Mouse (Mus musculus): ENCODE data around the gene Dot1l.

Gene Dot1l

GRCm38 (mm10) chr10:80754594-80755290 lies at the start of gene Dot1l:
Dot1l (plus strand) TSS chr10:80755206.
- DNase-seq (ENCODE audit: low spot score in 2 of 2), result peak; percentile 99 to 100

DNA sequence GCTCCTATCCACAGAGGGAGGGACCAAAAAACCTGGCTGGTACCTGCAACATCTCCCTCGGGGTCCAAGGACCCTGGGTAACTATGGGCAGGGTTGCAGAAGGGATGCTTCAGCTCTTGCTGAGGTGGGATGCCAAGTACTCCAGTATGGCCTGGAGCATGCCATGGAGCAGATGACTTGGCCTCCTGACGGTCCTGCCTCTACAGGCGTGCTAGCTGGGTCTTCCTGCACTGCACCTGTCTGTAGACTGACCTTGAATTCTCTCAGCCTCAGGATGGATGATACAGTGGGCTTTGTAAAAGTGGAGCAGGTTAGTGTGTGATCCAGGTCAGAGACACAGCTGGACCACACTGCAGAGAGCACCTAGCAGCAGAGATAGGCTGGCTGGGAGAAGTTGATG lies 49.5 kb upstream of the Dot1l start:
- DNase-seq (ENCODE audit: low spot score in 2 of 2), result no peak

GRCm38 (mm10) chr10:80710834-80711233 lies 44.2 kb upstream of the Dot1l start:
- DNase-seq (ENCODE audit: low spot score in 2 of 2), result no peak

DNA sequence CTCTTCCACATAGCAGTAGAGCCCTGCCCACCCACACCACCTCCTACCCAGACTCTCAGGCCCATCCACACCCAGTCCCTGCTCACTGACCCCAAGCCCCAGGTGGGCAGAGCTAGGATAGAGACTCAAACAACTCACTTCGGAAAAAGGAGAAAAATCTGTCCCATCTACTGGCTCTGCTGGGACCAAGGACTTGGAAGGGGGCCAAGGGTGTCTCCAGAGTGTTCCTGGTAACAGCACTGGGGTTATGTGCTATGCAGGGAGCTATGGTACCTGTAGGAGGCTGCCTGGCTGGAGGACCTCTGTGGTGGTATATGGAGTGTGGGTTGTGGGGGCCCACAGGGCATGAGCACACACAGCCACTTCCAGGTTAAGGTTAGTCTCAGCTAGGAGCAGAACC lies 37.7 kb upstream of the Dot1l start:
- no peak for DNase-seq (ENCODE audit: low spot score in 2 of 2)

- no peak for DNase-seq (ENCODE audit: low spot score in 2 of 2)
Measured at GRCm38 (mm10) chr10:80727369-80728127, 27.5 kb upstream of the Dot1l start.

- no peak for DNase-seq (ENCODE audit: low spot score in 2 of 2)
Measured at GRCm38 (mm10) chr10:80732611-80733101, 22.4 kb upstream of the Dot1l start.

DNA sequence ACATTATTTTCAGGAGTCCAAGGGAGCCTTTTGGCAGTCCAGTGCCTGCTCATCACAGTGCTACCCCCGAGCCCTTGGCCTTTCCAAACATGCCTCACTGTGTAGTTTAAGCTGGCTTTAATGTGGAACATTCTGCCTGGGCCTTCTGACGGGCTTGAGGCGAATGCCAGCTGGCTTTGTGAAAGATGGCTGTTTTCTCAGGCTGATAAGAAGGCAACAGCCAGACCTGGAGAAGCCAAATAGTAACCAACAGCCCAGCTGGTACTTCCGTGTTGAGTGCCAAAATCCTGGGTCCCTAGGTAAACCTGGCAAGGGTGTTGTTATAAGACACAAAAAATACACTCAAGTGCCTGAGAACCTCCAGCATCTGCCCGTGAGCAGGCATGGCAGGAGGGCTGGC lies 18.3 kb upstream of the Dot1l start:
- DNase-seq (ENCODE audit: low spot score in 2 of 2), result no peak

- no peak for DNase-seq (ENCODE audit: low spot score in 2 of 2)
Measured at GRCm38 (mm10) chr10:80738657-80739056, 16.3 kb upstream of the Dot1l start.

GRCm38 (mm10) chr10:80741146-80741545 lies 13.9 kb upstream of the Dot1l start:
- no peak for DNase-seq (ENCODE audit: low spot score in 2 of 2)

- DNase-seq (ENCODE audit: low spot score in 2 of 2), result no peak
Measured at GRCm38 (mm10) chr10:80741634-80742179, 13.3 kb upstream of the Dot1l start.

- DNase-seq (ENCODE audit: low spot score in 2 of 2), result peak; percentile 99
Measured at GRCm38 (mm10) chr10:80742180-80742978, 12.6 kb upstream of the Dot1l start, which contains the start of gene Ap3d1. Ap3d1 (minus strand) TSS chr10:80742264.

DNA sequence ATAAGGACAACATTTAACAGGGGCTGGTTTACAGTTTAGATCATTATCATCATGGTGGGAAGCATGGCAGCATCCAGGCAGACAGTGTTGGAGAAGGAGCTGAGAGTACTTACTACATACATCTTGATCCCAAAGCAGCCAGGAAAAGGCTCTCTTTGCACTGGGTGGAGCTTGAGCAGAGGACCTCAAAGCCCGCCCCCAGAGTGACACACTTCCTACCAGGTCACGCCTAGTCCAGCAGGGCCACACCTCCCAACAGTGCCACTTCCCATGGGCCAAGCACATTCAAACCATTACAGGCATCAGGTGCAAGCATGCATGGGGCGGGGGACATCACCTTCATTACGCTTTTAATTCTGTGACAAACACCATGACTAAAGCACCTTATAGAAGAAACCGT lies 10.7 kb upstream of the Dot1l start:
- DNase-seq (ENCODE audit: low spot score in 2 of 2), result peak; percentile 70 to 82

DNA sequence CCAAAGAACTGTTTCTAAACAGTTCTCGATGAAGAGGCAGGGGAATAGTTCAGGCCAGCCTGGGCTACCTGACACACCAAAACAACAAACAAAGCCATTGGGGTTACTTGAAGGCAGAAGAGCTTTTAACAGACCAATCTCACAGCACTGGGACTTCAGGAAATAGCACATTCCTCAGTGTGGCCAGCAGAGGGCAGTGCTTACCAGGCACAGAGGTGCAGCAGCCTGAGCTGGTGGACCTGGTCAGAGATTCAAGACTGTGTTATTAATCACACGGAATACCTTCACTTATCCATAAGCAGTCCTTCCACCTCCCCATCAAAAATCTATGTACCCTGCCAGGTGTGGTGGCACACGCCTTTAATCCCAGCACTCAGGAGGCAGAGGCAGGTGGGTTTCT lies 7.6 kb upstream of the Dot1l start:
- peak; percentile 76 to 92 for DNase-seq (ENCODE audit: low spot score in 2 of 2)

DNA sequence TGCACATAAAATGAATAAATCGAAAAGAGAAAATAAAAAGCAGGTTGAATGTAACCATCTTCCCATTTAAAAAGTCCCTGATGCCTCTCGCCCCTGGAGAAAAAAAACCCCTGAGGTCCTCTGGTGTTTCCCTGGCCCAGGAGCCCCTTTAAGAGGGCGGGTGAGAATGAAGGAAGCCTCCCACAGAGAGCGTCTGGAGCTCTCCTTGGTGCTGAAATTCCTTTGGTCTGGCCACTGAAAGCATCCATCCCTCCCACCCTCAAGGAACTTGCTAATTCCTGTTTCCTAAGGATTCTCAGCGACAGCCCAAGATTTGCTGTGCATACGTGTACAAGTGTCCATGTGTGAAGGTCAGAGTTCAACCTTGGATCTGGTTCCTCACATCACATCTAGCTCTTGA lies 6.4 kb upstream of the Dot1l start:
- peak; percentile 52 to 81 for DNase-seq (ENCODE audit: low spot score in 2 of 2)

DNA sequence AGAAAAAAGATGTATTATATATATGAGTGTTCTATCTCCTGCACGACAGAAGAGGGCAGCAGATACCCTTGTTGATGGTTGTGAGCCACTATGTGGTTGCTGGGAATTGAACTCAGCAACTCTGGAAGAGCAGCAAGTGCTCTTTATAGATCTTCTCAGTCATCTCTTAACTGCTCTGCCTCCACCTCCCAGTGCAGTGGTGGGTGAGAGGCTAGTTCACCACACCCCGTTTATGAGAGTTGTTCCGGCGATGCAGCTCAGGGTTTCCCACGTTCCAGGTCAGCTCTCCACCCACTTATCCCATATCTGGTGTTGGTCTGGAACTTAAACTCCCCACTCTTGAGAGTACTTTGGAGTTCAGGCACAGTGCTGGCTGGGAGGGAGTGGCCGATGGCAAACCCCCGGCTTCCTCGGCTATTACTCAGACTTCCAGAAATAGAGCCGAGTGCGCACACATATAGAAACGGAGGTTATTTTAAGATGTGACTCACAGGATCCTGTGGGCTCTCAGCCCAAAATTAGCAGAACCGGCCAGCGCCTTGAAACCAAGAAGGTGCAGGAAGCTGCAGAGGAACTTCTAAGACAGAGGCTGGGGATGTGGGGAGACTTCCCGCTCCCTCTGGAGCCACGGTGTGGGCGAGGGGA lies 3.7 kb upstream of the Dot1l start:
- DNase-seq (ENCODE audit: low spot score in 2 of 2), result peak in 1 of 2 experiments; percentile 20

DNA sequence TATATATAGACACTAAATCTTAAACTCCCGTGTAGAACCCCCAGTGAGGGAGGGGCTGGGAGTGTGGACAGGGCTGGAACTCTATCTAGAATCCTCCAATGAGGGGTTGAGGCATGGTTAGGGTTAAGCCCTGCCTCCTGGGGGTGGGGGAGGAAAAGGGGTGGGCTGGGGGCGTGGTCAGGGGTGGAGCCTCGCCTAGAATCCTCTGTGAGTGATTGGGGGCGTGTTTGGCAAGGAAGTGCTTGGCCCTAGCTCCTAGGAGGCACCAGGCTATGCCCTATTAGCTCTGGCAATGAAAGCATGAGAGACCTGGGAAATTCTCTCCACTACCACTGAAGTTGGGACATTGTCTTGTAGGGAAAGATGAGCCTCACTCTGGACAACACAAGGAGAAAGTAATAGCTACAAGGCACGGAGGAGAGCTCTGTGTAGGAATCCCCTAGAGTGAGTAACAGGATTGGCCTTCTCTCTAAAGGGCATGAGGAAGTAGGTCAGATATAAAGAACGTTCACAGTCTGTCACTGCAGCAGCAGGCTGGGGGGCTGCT lies 2.9 kb upstream of the Dot1l start:
- peak; percentile 74 to 83 for DNase-seq (ENCODE audit: low spot score in 2 of 2)

DNA sequence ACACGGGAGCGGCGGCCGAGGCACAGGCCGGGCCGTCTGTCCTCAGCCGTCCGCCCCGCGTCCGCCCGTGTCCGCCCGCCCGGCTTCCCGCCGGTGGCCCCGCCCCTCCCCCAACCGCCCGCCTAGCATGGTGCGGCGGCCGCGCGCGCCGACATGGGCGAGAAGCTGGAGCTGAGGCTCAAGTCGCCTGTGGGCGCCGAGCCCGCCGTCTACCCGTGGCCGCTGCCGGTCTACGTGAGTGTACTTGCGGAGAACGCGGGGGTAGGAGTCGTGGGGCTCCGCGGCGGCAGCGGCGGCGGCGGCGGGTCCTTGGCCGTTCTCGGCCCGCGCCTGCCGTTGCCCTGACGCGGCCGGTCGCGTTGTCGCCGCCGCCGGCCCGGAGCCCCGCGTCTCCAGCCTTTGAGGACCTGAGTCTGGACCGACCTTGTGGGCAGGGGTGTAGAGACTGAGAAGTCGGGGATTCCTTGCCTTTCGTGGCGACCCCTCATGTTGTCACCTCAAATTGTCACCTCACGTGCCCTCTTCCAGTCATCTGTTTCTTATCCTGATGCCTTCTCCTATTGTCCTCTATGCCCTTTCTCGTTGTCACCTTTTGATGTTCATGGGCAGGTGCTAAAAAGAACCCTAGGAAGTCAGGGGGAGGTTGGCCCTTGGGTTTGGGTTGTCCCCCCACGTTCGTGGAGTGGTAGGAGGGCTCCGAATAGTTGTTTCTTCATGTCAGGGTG lies 447 bp downstream of the Dot1l start:
- DNase-seq (ENCODE audit: low spot score in 2 of 2), result no peak

DNA sequence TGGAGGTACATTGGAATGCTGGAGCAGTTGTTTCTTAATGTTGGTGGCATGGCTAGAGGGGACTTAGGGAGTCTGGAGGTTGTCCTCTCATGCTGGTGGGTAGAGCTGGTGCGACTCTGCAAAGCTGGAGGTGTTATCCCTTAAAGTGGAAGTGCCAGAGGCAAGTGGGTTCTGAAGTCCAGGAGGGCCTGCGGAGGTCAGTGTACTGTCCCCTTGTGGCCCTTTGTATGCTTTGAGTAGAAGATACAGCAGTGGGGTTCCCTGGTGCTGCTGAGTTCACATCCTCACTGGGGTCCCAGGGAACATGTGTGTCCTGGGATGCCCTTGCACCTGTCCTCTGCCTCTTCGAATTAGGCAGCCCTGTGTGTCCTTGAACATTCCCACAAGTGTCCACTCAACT lies 1.1 kb downstream of the Dot1l start:
- DNase-seq (ENCODE audit: low spot score in 2 of 2), result no peak

GRCm38 (mm10) chr10:80756509-80756908 lies 1.5 kb downstream of the Dot1l start:
- DNase-seq (ENCODE audit: low spot score in 2 of 2), result no peak

GRCm38 (mm10) chr10:80756967-80757366 lies 2.0 kb downstream of the Dot1l start:
- no peak for DNase-seq (ENCODE audit: low spot score in 2 of 2)

All from spleen, postnatal 4 days (tissue).